Mouse (Mus musculus) granulocyte monocyte progenitor cell, adult 5-6 weeks (primary cell): Measurements from ENCODE around the gene Pigg. TPM values are rescaled to one million over a fixed set of nuclear protein-coding genes. Genes with fewer than 3 reads are reported as not detected.
"Not testable (repeated sequence)": the region's sequence is repeated elsewhere in the genome, so short reads cannot be mapped to it uniquely, and the experiment has no call there.

ENCODE experiments used
- ATAC-seq: replicated peaks from 2 replicates; pipeline ENCODE4 v1.8.0; 2016; ENCODE audit warnings: mild to moderate bottlenecking, moderate TSS enrichment, inconsistent platforms; ENCODE audit not compliant: poor library complexity, severe bottlenecking
- total RNA-seq, 2 experiments: library from RNA; stranded (forward) in 1 of 2; stranded (reverse) in 1 of 2; fragments of 200-712, 200-1000 nt in 1 of 2; fragments of >200 nt in 1 of 2; fragmentation: Nextera tagmentation in 1 of 2; gene quantifications; 2 replicates each; pipeline ENCODE4 v1.2.3; 2014 to 2017

Gene Pigg
- 5.6 and 7.7 TPM in 2 replicates for total RNA-seq (2014; fragmentation: Nextera tagmentation)
- total RNA-seq (2017): 5.5 and 6.1 TPM in 2 replicates

DNA sequence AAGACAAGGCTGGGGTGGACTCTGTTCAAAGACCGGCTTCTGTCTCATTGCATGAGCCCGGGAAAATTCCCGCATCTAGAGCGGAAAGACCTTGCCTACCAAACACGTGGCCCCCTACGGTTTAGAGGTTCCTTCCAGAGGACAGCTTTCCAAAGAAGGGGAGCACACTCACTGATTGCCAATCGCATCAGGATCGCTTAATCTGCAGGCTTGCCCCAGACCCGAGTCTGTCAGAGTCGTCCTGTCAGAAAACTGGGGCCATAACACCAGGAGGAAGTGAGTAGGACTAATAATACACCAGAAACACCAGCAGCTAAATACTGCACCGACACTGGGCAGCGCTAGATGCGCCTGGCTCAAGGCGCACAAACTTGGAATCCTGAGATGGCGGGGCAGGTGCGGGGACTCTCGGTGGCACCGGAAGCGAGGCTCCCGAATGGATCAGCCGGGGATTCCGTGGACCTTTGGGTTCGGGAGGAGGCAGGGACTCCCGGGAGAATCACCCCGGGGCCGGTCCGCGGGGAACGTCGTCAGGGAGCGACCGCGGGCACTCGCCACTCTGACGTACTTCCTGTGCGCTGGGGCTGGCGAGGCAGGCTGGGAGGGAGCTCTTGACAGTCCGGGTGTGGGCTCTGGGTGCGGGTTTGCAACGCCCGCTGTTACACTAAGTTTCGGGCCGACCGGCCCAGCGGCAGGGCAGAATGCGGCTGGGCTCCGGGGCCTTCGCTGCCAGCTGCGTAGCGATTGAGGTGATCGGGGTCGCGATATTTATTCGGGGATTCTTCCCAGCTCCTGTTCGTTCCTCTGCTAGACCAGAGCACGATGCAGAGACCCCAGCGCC, at the start of gene Pigg:
Gene Pigg, plus strand, starts transcription at position 386 of the 841 bp plus-strand sequence.
- ATAC-seq: peak; percentile 98

- ATAC-seq: no peak
These were observed 49.7 kb upstream of the Pigg start for GRCm38 (mm10) chr5:108262722-108263121.

DNA sequence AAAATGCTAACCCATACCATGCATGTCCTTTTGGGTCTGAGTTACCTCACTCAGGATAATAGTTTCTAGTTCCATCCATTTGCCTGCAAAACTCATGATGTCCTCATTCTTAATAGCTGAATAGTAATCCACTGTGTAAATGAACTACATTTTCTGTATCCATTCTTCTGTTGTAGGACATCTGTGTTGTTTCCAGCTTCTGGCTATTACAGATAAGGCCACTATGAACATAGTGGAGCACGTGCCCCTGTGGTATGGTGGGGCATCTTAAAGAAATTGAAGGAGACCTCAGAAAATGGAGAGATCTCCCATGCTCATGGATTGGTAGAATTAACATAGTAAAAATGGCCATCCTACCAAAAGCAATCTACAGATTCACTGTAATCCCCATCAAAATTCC, 48.6 kb upstream of the Pigg start:
- ATAC-seq: not testable (repeated sequence)

GRCm38 (mm10) chr5:108266990-108267389, 45.4 kb upstream of the Pigg start:
- ATAC-seq: no peak

DNA sequence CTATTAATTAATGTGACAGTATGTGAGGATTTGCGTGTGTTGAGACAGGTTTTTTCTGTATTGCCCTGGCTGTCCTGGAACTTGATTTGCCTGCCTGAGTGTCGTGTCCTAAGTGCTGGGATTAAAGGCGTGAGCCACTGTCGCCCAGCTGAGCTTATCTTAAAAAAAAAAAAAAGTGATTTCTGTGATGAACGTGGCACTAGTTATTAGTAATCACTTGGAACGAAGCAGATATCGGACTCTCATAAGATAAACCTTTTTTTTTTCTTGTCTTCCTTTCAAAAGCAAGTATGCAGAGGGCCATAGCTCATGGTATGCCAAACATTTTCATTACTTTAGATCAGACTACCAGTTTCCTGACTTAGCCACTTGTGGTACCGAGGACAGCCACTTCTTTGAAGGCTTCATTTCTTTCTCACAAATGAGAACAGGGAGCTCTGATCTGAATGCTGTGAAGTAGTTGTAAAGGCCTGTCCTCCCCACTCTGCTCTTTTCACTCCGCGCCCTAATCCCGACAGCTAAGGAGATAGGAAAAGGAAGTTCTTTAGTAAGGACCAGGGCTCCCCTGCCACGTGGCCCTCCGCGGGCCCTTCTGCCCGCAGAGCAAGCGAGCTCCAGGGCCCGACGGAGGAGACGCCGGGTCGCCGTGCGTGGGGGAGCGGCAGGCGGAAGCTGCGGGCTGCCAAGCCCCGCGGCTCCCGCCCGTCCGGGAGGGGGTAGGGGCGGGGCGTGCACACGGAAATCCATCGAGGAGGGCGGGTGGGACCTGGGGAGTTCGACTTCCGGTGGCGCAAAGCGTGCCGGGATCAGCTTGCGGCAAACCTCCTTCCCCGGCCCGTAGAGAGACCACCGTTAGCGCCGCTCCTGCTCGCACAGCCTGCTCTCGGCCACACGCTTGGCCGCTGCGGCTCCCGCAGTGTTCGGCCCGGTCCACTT, 44.0 kb upstream of the Pigg start, which contains the start of gene Dr1:
Gene Dr1, plus strand, starts transcription at position 771 of the 936 bp plus-strand sequence.
- ATAC-seq: peak; percentile 88

GRCm38 (mm10) chr5:108269063-108269810, 43.2 kb upstream of the Pigg start:
- ATAC-seq: peak; percentile 8

GRCm38 (mm10) chr5:108269811-108270151, 42.6 kb upstream of the Pigg start:
- ATAC-seq: no peak

DNA sequence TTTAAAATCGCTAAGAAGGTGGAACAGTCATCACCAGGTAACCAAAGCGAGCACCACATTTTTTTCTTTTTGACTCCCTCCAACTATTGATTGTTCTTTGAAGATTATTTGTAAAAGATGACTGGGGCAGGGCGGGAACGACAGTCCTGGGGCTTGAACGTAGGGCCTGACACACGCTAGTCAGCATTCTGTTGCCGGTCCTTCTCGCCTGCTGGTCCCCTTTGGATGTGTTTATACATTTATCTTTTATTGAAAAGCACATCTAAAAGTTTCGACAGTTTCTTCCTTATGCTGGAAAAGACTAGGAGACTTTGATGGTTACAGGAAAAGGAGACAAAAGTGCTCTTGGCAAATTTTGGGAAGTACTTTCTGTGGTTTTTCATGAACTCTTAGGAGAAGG, 42.0 kb upstream of the Pigg start:
- ATAC-seq: no peak

DNA sequence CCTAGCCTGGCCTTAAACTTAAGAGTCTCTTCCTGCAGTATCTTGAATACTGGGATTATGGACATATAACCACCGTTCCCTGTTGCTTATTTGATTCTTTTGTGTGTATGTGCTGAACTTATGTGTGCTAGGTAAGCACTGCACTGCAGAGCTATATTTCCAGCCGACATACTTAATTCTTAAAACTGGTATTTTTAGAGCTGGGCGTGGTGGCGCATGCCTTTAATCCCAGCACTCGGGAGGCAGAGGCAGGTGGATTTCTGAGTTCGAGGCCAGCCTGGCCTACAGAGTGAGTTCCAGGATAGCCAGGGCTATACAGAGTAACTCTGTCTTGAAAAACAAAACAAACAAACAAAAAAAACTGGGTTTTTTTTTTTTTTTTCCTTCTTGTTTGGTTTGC, 41.1 kb upstream of the Pigg start:
- ATAC-seq: not testable (repeated sequence)

- peak; percentile 93 for ATAC-seq
These were observed 25.5 kb upstream of the Pigg start for GRCm38 (mm10) chr5:108286957-108287356.

- no peak for ATAC-seq
These were observed 10.8 kb upstream of the Pigg start for GRCm38 (mm10) chr5:108301567-108301966.

- ATAC-seq: no peak
These were observed 854 bp downstream of the Pigg start for GRCm38 (mm10) chr5:108313065-108313860.

- no peak for ATAC-seq
These were observed 18.6 kb downstream of the Pigg start for GRCm38 (mm10) chr5:108331051-108331450.

DNA sequence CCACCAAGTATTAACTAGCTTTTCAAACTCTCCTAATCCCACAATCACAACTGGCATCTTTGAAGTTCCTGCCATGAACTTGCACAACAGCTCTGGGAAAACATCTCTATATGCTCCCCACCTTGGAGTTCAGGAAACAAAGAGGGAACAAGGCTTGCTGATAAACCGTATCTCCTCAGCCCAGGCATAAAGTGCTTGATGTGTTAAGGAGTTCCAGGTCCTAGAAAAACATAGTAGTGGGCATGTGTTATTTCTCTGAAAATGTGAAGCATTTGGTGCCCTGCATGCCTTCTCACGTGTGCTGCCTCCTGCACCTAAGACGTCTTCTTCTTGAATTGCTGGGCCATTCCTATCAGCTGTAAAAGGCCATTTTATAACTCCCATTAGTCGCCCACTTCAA, 25.0 kb downstream of the Pigg start:
- ATAC-seq: no peak

DNA sequence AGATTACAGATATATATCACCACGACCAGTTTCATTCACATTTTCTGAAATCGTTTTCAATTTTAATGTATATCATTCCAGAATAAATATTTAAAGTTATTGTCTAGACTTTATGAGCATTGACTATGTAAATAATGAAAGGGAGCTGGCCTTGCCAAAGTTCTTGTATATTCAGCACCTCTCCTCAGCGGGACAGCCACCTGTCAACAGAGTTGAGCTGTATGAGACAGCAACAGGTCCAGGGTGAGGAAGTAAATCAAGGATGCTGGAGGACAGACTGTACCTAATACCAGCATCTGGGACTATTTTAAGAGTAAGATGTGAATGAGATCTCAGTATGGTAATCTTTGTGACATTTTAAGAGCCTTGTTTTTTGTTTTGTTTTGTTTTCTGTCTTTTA, 25.6 kb downstream of the Pigg start:
- no peak for ATAC-seq

DNA sequence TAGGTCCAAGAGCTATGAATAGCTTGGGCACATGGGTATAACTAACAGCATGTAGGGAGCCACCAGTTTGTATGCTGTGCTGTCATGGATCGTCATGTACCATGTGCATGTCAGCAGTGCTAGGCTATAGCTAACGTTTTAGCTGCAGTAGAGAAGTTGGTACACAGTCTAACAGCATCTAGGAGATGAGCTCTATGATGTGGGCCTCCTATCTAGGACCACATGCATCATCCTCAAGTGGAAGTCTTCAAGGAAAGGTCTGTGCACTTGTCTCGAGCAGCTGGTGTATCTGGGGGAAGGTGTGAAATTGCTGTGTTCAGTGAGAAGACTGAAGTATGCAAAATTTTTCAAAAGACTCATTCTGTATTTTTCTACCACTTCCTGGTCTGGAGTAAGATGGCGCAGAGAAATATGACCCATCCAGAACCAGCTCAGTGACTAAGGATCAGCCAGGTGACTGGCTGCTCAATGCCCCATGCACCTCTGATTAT, 31.3 kb downstream of the Pigg start:
- ATAC-seq: no peak

GRCm38 (mm10) chr5:108345313-108346071, 33.1 kb downstream of the Pigg start:
- no peak for ATAC-seq

DNA sequence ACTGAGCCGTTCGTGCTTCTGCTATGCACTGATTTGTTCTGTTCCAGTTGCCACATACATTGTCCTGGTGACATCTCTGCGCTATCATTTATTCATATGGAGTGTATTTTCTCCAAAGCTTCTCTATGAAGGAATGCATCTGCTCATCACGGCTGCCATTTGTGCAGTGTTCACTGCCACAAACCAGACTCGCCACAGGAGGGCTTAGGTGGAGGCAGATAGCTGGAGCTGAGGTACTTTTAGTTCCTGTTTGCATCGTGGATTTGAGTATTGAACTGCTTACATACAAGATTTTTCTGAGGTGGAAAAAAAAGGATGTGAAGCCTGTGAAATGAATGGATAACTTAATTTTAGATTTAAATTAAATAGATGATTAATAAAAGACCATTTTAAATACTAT, 35.4 kb downstream of the Pigg start:
- no peak for ATAC-seq
